Mouse (Mus musculus) CH12.LX (cell line): Measurements from ENCODE around the gene Dalrd3. TPM values are rescaled to one million over a fixed set of nuclear protein-coding genes. Genes with fewer than 3 reads are reported as not detected.

ENCODE experiments used
- DNase-seq: peaks from one replicate; pipeline ENCODE4 v3.0.0-alpha.2; 2013; ENCODE audit errors: extremely low read depth
- H3K27ac ChIP-seq: 2 replicates; pipeline ENCODE4 v1.5.1; 2012; ENCODE audit warnings: low read depth, mild to moderate bottlenecking, control low read depth, moderate library complexity; ENCODE audit not compliant: insufficient read depth
- H3K27me3 ChIP-seq: replicated peaks from 2 replicates; pipeline ENCODE3; 2012; ENCODE audit warnings: inconsistent platforms
- H3K36me3 ChIP-seq, 2 experiments: replicated peaks in 1 of 2; 2 replicates each; pipeline versions ENCODE3 to v1.6.1; 2012; ENCODE audit warnings: inconsistent platforms in 1 of 2, low read length in 1 of 2, mild to moderate bottlenecking in 1 of 2, mixed read lengths in 1 of 2, moderate library complexity in 1 of 2; ENCODE audit not compliant: control insufficient read depth in 1 of 2, insufficient read depth in 1 of 2
- H3K4me1 ChIP-seq, 2 experiments: 2 replicates each; pipeline ENCODE4 v1.6.1; 2012; ENCODE audit warnings: inconsistent platforms in 1 of 2, moderate library complexity in 1 of 2; ENCODE audit not compliant: insufficient read depth in 2 of 2, control insufficient read depth in 1 of 2
- H3K4me2 ChIP-seq: 2 replicates; pipeline ENCODE4 v1.6.1; 2012; ENCODE audit warnings: low read depth, mild to moderate bottlenecking, control low read depth; ENCODE audit not compliant: poor library complexity, insufficient read depth, severe bottlenecking
- H3K4me3 ChIP-seq, 3 experiments: fragments of 150-350 bp in 1 of 3; sonication (generic) in 1 of 3; replicated peaks in 1 of 3; 2 replicates each; pipeline versions ENCODE3 to v1.5.1; 2011 to 2012; ENCODE audit warnings: low read depth in 2 of 3, low read length in 2 of 3, mild to moderate bottlenecking in 2 of 3, moderate library complexity in 2 of 3, control low read depth in 1 of 3, improper control_type of control experiment in 1 of 3, inconsistent platforms in 1 of 3, mixed read lengths in 1 of 3; ENCODE audit not compliant: poor library complexity in 1 of 3
- H3K79me2 ChIP-seq: replicated peaks from 2 replicates; pipeline ENCODE4 v1.6.1; 2012; ENCODE audit warnings: mild to moderate bottlenecking, moderate library complexity; ENCODE audit not compliant: control insufficient read depth, poor library complexity, insufficient read depth, severe bottlenecking; ENCODE audit errors: extremely low read depth
- H3K9ac ChIP-seq: 2 replicates; pipeline ENCODE4 v1.6.1; 2012; ENCODE audit warnings: low read depth, mild to moderate bottlenecking, control low read depth, moderate library complexity; ENCODE audit not compliant: insufficient read depth
- H3K9me3 ChIP-seq: replicated peaks from 2 replicates; pipeline ENCODE3; 2012; ENCODE audit warnings: low read length, inconsistent platforms, mixed read lengths
- CHD1 ChIP-seq: IDR thresholded peaks from 2 replicates; pipeline ENCODE4 v1.6.1; 2012; ENCODE audit warnings: low read depth, low read length, improper control_type of control experiment, inconsistent platforms
- CHD2 ChIP-seq: IDR thresholded peaks from 2 replicates; pipeline ENCODE4 v1.6.1; 2011; ENCODE audit warnings: low read length, improper control_type of control experiment
- CTCF ChIP-seq, 2 experiments: IDR thresholded peaks in 1 of 2; conservative IDR thresholded peaks in 1 of 2; 2 replicates each; pipeline ENCODE4 v1.5.1; 2011 to 2012; ENCODE audit warnings: low read depth in 2 of 2, low read length in 2 of 2, improper control_type of control experiment in 1 of 2, inconsistent platforms in 1 of 2, mild to moderate bottlenecking in 1 of 2, moderate library complexity in 1 of 2
- GABPA ChIP-seq: IDR thresholded peaks from 2 replicates; pipeline ENCODE4 v1.6.1; 2012; ENCODE audit warnings: low read depth, low read length, improper control_type of control experiment, inconsistent platforms; ENCODE audit not compliant: insufficient replicate concordance
- HCFC1 ChIP-seq: IDR thresholded peaks from 2 replicates; pipeline ENCODE4 v1.6.1; 2012; ENCODE audit warnings: low read depth, mild to moderate bottlenecking, inconsistent platforms, low read length, improper control_type of control experiment
- IRF4 ChIP-seq: IDR thresholded peaks from 2 replicates; pipeline ENCODE4 v1.6.1; 2014; ENCODE audit warnings: low read depth, mild to moderate bottlenecking, inconsistent platforms, low read length, improper control_type of control experiment
- JUN ChIP-seq: IDR thresholded peaks from 2 replicates; pipeline ENCODE4 v1.6.1; 2011; ENCODE audit warnings: low read depth, mild to moderate bottlenecking, low read length, improper control_type of control experiment, moderate library complexity; ENCODE audit not compliant: insufficient read depth
- KAT2A ChIP-seq: IDR thresholded peaks from 2 replicates; pipeline ENCODE4 v1.6.1; 2012; ENCODE audit warnings: low read length, improper control_type of control experiment, inconsistent platforms; ENCODE audit not compliant: insufficient replicate concordance
- MEF2A ChIP-seq: IDR thresholded peaks from 2 replicates; pipeline ENCODE4 v1.6.1; 2014; ENCODE audit warnings: low read depth, mild to moderate bottlenecking, inconsistent platforms, low read length, improper control_type of control experiment, borderline replicate concordance
- MXI1 ChIP-seq: IDR thresholded peaks from 2 replicates; pipeline ENCODE4 v1.6.1; 2011; ENCODE audit warnings: mild to moderate bottlenecking, low read depth, low read length, improper control_type of control experiment
- NELFE ChIP-seq: IDR thresholded peaks from 2 replicates; pipeline ENCODE4 v1.6.1; 2011; ENCODE audit warnings: low read depth, low read length, improper control_type of control experiment
- NRF1 ChIP-seq: IDR thresholded peaks from 2 replicates; pipeline ENCODE4 v1.6.1; 2014; ENCODE audit warnings: low read depth, mild to moderate bottlenecking, inconsistent platforms, low read length, improper control_type of control experiment, moderate library complexity
- RCOR1 ChIP-seq: conservative IDR thresholded peaks from 2 replicates; pipeline ENCODE4 v1.6.1; 2012; ENCODE audit warnings: low read depth, mild to moderate bottlenecking, inconsistent platforms, low read length, improper control_type of control experiment
- SMC3 ChIP-seq: IDR thresholded peaks from 2 replicates; pipeline ENCODE4 v1.6.1; 2011; ENCODE audit warnings: low read depth, low read length, improper control_type of control experiment
- ZMIZ1 ChIP-seq: IDR thresholded peaks from 2 replicates; pipeline ENCODE4 v1.6.1; 2012; ENCODE audit warnings: low read depth, mild to moderate bottlenecking, inconsistent platforms, low read length, improper control_type of control experiment
- dilution Hi-C: fragments of 300-500 bp; cut with MboI; formaldehyde crosslinking; loops from 2 replicates; pipeline ENCODE4 v1.14.3; 2020; ENCODE audit warnings: low sequenced_read_pairs; ENCODE audit not compliant: extremely low pct_unique_long_range_greater_than_20kb, extremely low pct_ligation_motif_present
- in situ Hi-C: fragments of 300-500 bp; cut with MboI; formaldehyde crosslinking; loops from 3 replicates; pipeline ENCODE4 v1.14.3; 2019; ENCODE audit warnings: low sequenced_read_pairs, low pct_ligation_motif_present, low pct_unique_long_range_greater_than_20kb, mixed read lengths
- polyA plus RNA-seq: library from polyadenylated mRNA; unstranded; fragments of >175 nt; gene quantifications from 2 replicates; pipeline ENCODE4 v1.2.1, GENCODE M21; 2012; ENCODE audit warnings: low read depth; ENCODE audit not compliant: insufficient read length
- total RNA-seq, 2 experiments: library from RNA; depleted of rRNA; stranded (reverse); fragments of 300-350 nt in 1 of 2; fragments of >200 nt in 1 of 2; gene quantifications; 2 replicates each; pipeline ENCODE4 v1.2.3; 2012 to 2014

Dalrd3 gene
- total and polyA plus RNA-seq, 3 experiments = 52.6 to 114 (median 110) TPM

DNA sequence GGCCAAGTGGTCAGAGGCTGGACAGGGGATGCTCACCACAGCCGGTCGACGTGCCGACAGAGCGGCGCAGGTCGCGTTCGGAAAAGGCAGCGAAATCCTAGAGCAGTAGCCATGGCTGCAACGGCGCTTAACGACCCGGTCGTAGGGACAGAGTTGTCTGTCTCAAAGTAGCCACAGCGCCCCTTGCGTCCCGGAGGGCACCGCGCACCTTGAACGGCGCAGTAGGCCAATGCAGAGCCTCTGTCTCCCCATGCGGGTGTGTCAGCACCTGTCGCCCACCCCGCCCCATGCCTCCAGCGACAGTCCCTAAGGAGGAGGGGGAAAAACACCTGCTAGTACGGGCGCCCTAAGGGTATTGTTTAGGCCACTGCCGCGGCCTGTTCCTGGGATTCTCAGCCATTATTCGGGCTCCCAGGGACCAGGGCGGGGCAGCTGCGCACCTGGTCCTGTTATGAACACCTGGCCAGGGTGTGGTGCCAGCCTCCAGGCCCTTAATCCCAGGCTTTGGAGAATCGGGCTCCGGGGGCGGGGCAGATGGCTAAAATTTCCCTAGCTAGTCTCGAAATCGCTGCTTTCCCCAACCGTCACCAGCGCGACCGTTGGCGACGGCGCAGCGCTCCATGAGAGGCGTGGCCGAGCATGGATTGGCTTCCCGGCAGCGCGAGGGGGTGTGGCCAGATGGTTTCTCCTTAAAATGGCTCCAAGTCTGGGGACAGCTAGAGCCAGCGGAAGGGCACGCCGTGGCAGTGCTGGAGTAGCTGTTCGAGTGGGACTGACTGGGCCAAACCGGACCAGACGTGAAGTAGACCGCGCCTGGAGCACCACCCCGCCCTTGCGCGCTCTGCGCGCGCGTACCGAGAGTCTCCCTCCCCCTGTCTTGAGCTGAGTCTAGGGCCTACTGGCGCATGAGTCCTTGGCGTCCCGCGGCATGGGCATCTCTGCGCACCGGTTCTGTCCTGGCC lies 2.6 kb upstream of the Dalrd3 start, which contains the start of gene Ndufaf3 (continued):
- TF ChIP-seq MEF2A (peak; percentile 59; the same call in 1 of the 2 replicates), CHD1 (peak; percentile 37; the same call in 1 of the 2 replicates), JUN (no peak; the same call in 1 of the 2 replicates), IRF4 (peak; percentile 64), KAT2A (peak; percentile 68; the same call in 1 of the 2 replicates), NELFE (peak; percentile 100), CTCF (conservative IDR thresholded peaks at IDR 0.05 in 1 of 2, IDR thresholded peaks at IDR 0.05 in 1 of 2; ENCODE audit: low read depth in 2 of 2, low read length in 2 of 2) (peak; percentile 45 to 82; a peak in 3 of 4 replicates), HCFC1 (peak; percentile 77), RCOR1 (peak; percentile 46; the same call in 1 of the 2 replicates), GABPA (peak; percentile 85), SMC3 (no peak), CHD2 (peak; percentile 43; the same call in 1 of the 2 replicates), MXI1 (peak; percentile 85), NRF1 (peak; percentile 69)

DNA sequence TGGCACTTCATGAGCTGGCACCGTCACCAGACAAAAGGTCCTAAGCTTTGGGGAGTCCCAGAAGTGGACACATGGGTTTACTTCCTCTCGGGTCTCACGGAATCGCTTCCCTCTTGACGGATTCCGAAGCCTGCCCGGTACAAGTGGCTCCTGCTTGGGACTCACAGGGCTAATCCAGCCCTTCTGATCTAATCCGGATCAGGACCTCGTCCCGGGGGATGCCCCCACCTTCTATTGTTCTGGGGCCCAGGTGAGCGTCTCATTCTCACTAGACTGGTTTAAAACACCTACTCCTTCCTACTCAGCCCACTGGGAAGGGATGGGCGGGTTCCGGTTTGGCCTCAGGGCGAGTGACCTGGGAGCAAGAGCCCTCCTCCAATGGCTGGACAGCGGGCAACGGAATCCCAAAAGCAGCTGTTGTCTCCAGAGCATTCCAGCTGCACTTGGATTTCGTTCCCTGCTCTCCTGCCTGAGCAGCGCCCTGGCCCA lies 1.7 kb upstream of the Dalrd3 start:
- peak overlapping the region; percentile 81 for H3K4me2 ChIP-seq
- H3K36me3 ChIP-seq = peaks cover 49 to 56% of the 10 kb centered on the region in 2 experiments
- H3K9ac ChIP-seq = peak overlapping the region; percentile 61
- peak; percentile 39 for DNase-seq
- peaks cover 7 to 38% of the 10 kb centered on the region in 2 experiments for H3K4me1 ChIP-seq
- no peaks in the 10 kb centered on the region for H3K27me3 ChIP-seq
- dilution Hi-C loops (no loop called here), in situ Hi-C loops (no loop called here)
- TF ChIP-seq IRF4 (no peak), KAT2A (0 out of 2 replicates have a peak, but pooled peaks have one; percentile 63), CTCF (conservative IDR thresholded peaks at IDR 0.05 in 1 of 2, IDR thresholded peaks at IDR 0.05 in 1 of 2; ENCODE audit: low read depth in 2 of 2, low read length in 2 of 2) (no peak), CHD2 (0 out of 2 replicates have a peak, but pooled peaks have one; percentile 28), ZMIZ1 (no peak), RCOR1 (no peak), GABPA (no peak)
- H3K9me3 ChIP-seq = no peaks in the 10 kb centered on the region
- 0 out of 2 replicates have a peak, but pooled peaks cover 3% of the 10 kb centered on the region for H3K79me2 ChIP-seq
- peak overlapping the region; percentile 64 to 90 (median 73) for H3K4me3 ChIP-seq
- peak overlapping the region; percentile 95 for H3K27ac ChIP-seq
